Mouse (Mus musculus): Measurements from ENCODE around the gene Zc3h4. TPM values are rescaled to one million over a fixed set of nuclear protein-coding genes. Genes with fewer than 3 reads are reported as not detected.
A peak's percentile ranks its signal among the peaks of the same experiment; 100 is the strongest.

Gene Zc3h4
- polyA plus RNA-seq, 1 experiment from 2014 or later, result 6.2 TPM

GRCm38 (mm10) chr7:16433352-16433971 is 32.8 kb downstream of the Zc3h4 start:
- Histone ChIP-seq H3K36me3 (ENCODE audit: control insufficient read depth, insufficient read depth, low read length) (peaks cover 55% of the 10 kb centered on the region), H3K4me2 (replicated peaks; ENCODE audit: low read depth) (no peak overlapping the region), H3K9ac (ENCODE audit: low read length) (no peak overlapping the region), H3K9me3 (ENCODE audit: control insufficient read depth, low read length) (no peaks in the 10 kb centered on the region), H3K4me1 (replicated peaks; ENCODE audit: control insufficient read depth, insufficient read depth) (no peaks in the 10 kb centered on the region), H3K27ac (replicated peaks) (no peak overlapping the region), H3K27me3 (ENCODE audit: control insufficient read depth, insufficient read depth, low read length) (no peaks in the 10 kb centered on the region), H3K4me3 (ENCODE audit: low read depth, low read length) (no peak overlapping the region)
- WGBS, result 61% methylated on average over 3 of the region's 3 CpGs
- no peak for TF ChIP-seq EP300 (optimal IDR thresholded peaks at IDR 0.05)
- no peak for TF ChIP-seq CTCF (IDR thresholded peaks at IDR 0.05; ENCODE audit: low read depth)
- DNase-seq (ENCODE audit: low spot score) (no peak), ATAC-seq (ENCODE audit: low FRiP score, low TSS enrichment) (peak; percentile 28; the same call in 1 of the 2 replicates)

GRCm38 (mm10) chr7:16435088-16435487 is 34.4 kb downstream of the Zc3h4 start:
- Histone ChIP-seq H3K4me1 (replicated peaks; ENCODE audit: control insufficient read depth, insufficient read depth) (no peaks in the 10 kb centered on the region), H3K9me3 (ENCODE audit: control insufficient read depth, low read length) (no peaks in the 10 kb centered on the region), H3K9ac (ENCODE audit: low read length) (no peak overlapping the region), H3K4me2 (replicated peaks; ENCODE audit: low read depth) (no peak overlapping the region), H3K4me3 (ENCODE audit: low read depth, low read length) (no peak overlapping the region), H3K27ac (replicated peaks) (no peak overlapping the region), H3K27me3 (ENCODE audit: control insufficient read depth, insufficient read depth, low read length) (no peaks in the 10 kb centered on the region), H3K36me3 (ENCODE audit: control insufficient read depth, insufficient read depth, low read length) (peaks cover 41% of the 10 kb centered on the region)
- no peak for DNase-seq (ENCODE audit: low spot score)
- 0 out of 2 replicates have a peak, but pooled peaks have one; percentile 19 for ATAC-seq (ENCODE audit: low FRiP score, low TSS enrichment)
- WGBS, result 79% methylated on average over 9 of the region's 9 CpGs
- no peak for TF ChIP-seq CTCF (IDR thresholded peaks at IDR 0.05; ENCODE audit: low read depth)
- TF ChIP-seq EP300 (optimal IDR thresholded peaks at IDR 0.05), result no peak

DNA sequence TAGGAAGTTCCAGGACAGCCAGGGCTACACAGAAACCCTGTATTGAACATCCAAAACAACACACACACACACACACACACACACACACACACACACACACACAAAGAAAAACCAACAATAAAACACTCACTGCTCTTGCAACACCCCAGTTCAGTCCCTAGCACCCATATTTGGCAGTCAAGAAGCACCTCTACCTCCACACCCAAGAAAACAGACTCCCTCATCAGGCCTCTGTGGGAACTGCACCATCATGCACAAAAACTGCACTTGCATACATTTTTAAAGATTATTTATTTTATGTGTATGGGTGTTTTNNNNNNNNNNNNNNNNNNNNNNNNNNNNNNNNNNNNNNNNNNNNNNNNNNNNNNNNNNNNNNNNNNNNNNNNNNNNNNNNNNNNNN is 40.5 kb downstream of the Zc3h4 start:
- H3K9me3 ChIP-seq (ENCODE audit: control insufficient read depth, low read length), result no peaks in the 10 kb centered on the region
- ATAC-seq (ENCODE audit: low FRiP score, low TSS enrichment), result no peak
- H3K4me3 ChIP-seq (ENCODE audit: low read depth, low read length), result no peak overlapping the region
- no peak overlapping the region for H3K4me2 ChIP-seq (replicated peaks; ENCODE audit: low read depth)
- peak; percentile 50 for TF ChIP-seq CTCF (IDR thresholded peaks at IDR 0.05; ENCODE audit: low read depth)
- TF ChIP-seq EP300 (optimal IDR thresholded peaks at IDR 0.05), result no peak
- H3K9ac ChIP-seq (ENCODE audit: low read length), result no peak overlapping the region
- peaks cover 5% of the 10 kb centered on the region; the same call in 1 of the 2 replicates for H3K36me3 ChIP-seq (ENCODE audit: control insufficient read depth, insufficient read depth, low read length)
- H3K27ac ChIP-seq (replicated peaks), result no peak overlapping the region
- no peak for DNase-seq (ENCODE audit: low spot score)
- H3K4me1 ChIP-seq (replicated peaks; ENCODE audit: control insufficient read depth, insufficient read depth), result no peaks in the 10 kb centered on the region
- H3K27me3 ChIP-seq (ENCODE audit: control insufficient read depth, insufficient read depth, low read length), result no peaks in the 10 kb centered on the region

- 76% methylated on average over 6 of the region's 6 CpGs for WGBS
- DNase-seq (ENCODE audit: low spot score), result no peak
- no peak for TF ChIP-seq EP300 (optimal IDR thresholded peaks at IDR 0.05)
- TF ChIP-seq CTCF (IDR thresholded peaks at IDR 0.05; ENCODE audit: low read depth), result no peak
- Histone ChIP-seq H3K27me3 (ENCODE audit: control insufficient read depth, insufficient read depth, low read length) (no peaks in the 10 kb centered on the region), H3K4me3 (ENCODE audit: low read depth, low read length) (no peak overlapping the region), H3K4me1 (replicated peaks; ENCODE audit: control insufficient read depth, insufficient read depth) (0 out of 2 replicates have a peak, but pooled peaks cover 2% of the 10 kb centered on the region), H3K9ac (ENCODE audit: low read length) (no peak overlapping the region), H3K4me2 (replicated peaks; ENCODE audit: low read depth) (no peak overlapping the region), H3K27ac (replicated peaks) (no peak overlapping the region), H3K36me3 (ENCODE audit: control insufficient read depth, insufficient read depth, low read length) (no peaks in the 10 kb centered on the region), H3K9me3 (ENCODE audit: control insufficient read depth, low read length) (no peaks in the 10 kb centered on the region)
- no peak for ATAC-seq (ENCODE audit: low FRiP score, low TSS enrichment)
Observed at GRCm38 (mm10) chr7:16451656-16452055, 50.9 kb downstream of the Zc3h4 start.

GRCm38 (mm10) chr7:16452587-16453073 is 51.9 kb downstream of the Zc3h4 start, which contains the start of gene Tmem160:
Tmem160 (plus strand) TSS chr7:16452779.
- no peaks in the 10 kb centered on the region for H3K27me3 ChIP-seq (ENCODE audit: control insufficient read depth, insufficient read depth, low read length)
- peak within 1 kb of the TSS; percentile 53 for H3K27ac ChIP-seq (replicated peaks)
- no peaks in the 10 kb centered on the region for H3K36me3 ChIP-seq (ENCODE audit: control insufficient read depth, insufficient read depth, low read length)
- TF ChIP-seq CTCF (IDR thresholded peaks at IDR 0.05; ENCODE audit: low read depth) (no peak), EP300 (optimal IDR thresholded peaks at IDR 0.05) (no peak)
- H3K4me1 ChIP-seq (replicated peaks; ENCODE audit: control insufficient read depth, insufficient read depth), result 0 out of 2 replicates have a peak, but pooled peaks cover 2% of the 10 kb centered on the region
- DNase-seq (ENCODE audit: low spot score) (peak; percentile 88), ATAC-seq (ENCODE audit: low FRiP score, low TSS enrichment) (peak; percentile 99)
- H3K9ac ChIP-seq (ENCODE audit: low read length), result peak within 1 kb of the TSS; percentile 71
- peak within 1 kb of the TSS; percentile 81 for H3K4me3 ChIP-seq (ENCODE audit: low read depth, low read length)
- 1% methylated on average over 30 of the region's 30 CpGs for WGBS
- peak within 1 kb of the TSS; percentile 97 for H3K4me2 ChIP-seq (replicated peaks; ENCODE audit: low read depth)
- H3K9me3 ChIP-seq (ENCODE audit: control insufficient read depth, low read length), result no peaks in the 10 kb centered on the region

DNA sequence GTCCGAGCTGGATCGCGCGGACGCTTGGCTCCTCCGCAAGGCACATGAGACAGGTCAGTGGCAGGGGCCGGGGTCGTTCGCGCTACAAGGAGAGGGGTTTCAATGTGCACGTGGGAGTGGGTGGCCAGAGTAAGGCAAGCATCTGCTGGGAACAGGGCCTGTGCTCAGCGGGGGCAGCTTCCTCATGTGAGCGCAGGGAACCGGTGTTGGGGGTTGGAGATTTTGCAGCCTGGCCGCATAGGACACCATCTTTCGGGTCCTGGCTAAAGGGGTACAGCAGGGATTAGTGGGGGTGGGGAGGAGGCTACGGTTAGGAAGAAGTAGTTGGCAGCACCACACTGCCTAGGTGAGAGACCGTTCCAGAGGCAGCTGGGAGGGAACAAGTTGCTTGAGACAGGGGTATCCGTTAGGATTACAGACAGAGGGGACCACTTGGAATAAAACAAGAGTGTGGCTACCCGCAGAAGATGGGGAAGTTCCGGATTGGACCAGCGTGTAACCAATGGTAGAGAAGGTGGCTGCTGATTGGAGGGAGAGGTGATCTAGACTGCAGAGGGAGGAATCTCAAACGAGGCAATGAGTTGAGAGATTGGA is 52.5 kb downstream of the Zc3h4 start:
- WGBS, result under 1% methylated on average over 23 of the region's 23 CpGs
- DNase-seq (ENCODE audit: low spot score) (peak; percentile 38), ATAC-seq (ENCODE audit: low FRiP score, low TSS enrichment) (peak; percentile 43)

More for the DNA sequence above, 52.5 kb downstream of the Zc3h4 start:
- no peaks in the 10 kb centered on the region for H3K27me3 ChIP-seq (ENCODE audit: control insufficient read depth, insufficient read depth, low read length)
- peak overlapping the region; percentile 53 for H3K27ac ChIP-seq (replicated peaks)
- TF ChIP-seq CTCF (IDR thresholded peaks at IDR 0.05; ENCODE audit: low read depth) (no peak), EP300 (optimal IDR thresholded peaks at IDR 0.05) (no peak)
- H3K4me2 ChIP-seq (replicated peaks; ENCODE audit: low read depth), result peak overlapping the region; percentile 97
- H3K4me1 ChIP-seq (replicated peaks; ENCODE audit: control insufficient read depth, insufficient read depth), result 0 out of 2 replicates have a peak, but pooled peaks cover 2% of the 10 kb centered on the region
- H3K9ac ChIP-seq (ENCODE audit: low read length), result peak overlapping the region; percentile 71
- H3K9me3 ChIP-seq (ENCODE audit: control insufficient read depth, low read length), result no peaks in the 10 kb centered on the region
- peak overlapping the region; percentile 81 for H3K4me3 ChIP-seq (ENCODE audit: low read depth, low read length)
- no peaks in the 10 kb centered on the region for H3K36me3 ChIP-seq (ENCODE audit: control insufficient read depth, insufficient read depth, low read length)

Measured in stomach, postnatal 0 days (tissue).